Mouse (Mus musculus): ENCODE results near the gene Higd1a. TPM values are rescaled to one million over a fixed set of nuclear protein-coding genes. Genes with fewer than 3 reads are reported as not detected.

Higd1a gene
- polyA plus RNA-seq, 1 experiment, result 78.5 TPM

DNA sequence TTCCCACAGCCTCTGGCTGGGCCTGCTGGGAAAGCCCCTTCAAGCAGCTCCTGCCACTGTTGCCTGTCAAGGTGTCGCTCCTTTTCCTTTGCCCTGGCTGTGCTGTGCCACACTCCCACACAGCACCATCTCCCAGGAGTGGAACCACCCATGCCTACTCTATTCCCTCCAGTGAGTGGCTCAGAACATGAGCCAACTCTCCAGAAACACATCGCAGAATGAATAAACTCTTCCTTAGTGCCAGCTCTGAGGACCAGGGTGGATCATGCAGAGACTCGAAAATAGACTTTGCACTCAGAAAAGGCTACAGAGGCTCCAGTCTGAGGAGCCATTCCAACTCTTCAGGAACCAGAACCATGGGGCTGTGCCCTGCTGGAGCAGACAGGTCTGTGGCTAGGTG lies 31.8 kb downstream of the Higd1a start:
- no peaks in the 10 kb centered on the region for H3K27me3 ChIP-seq (ENCODE audit: control insufficient read depth, insufficient read depth, low read length, poor library complexity, severe bottlenecking)
- H3K4me1 ChIP-seq (ENCODE audit: control insufficient read depth, insufficient read depth, low read length), result no peaks in the 10 kb centered on the region
- H3K4me3 ChIP-seq (ENCODE audit: low read depth, low read length), result no peak overlapping the region
- TF ChIP-seq CTCF (IDR thresholded peaks at IDR 0.05; ENCODE audit: low read depth, low read length) (no peak), EP300 (IDR thresholded peaks at IDR 0.05; ENCODE audit: insufficient read depth, low read depth, low read length) (no peak), POLR2A (IDR thresholded peaks at IDR 0.05; ENCODE audit: insufficient read depth, low read length) (no peak)
- no peak overlapping the region for H3K27ac ChIP-seq (ENCODE audit: insufficient read depth, low read length)
- H3K9me3 ChIP-seq (replicated peaks; ENCODE audit: control insufficient read depth, insufficient read depth, low read length, poor library complexity, severe bottlenecking), result no peaks in the 10 kb centered on the region
- no peaks in the 10 kb centered on the region for H3K36me3 ChIP-seq (ENCODE audit: control insufficient read depth, insufficient read depth, low read length, poor library complexity, severe bottlenecking)
- H3K9ac ChIP-seq (ENCODE audit: low read depth, poor library complexity, severe bottlenecking), result no peak overlapping the region

- Histone ChIP-seq H3K4me1 (ENCODE audit: control insufficient read depth, insufficient read depth, low read length) (no peaks in the 10 kb centered on the region), H3K27me3 (ENCODE audit: control insufficient read depth, insufficient read depth, low read length, poor library complexity, severe bottlenecking) (no peaks in the 10 kb centered on the region), H3K4me3 (ENCODE audit: low read depth, low read length) (no peak overlapping the region), H3K27ac (ENCODE audit: insufficient read depth, low read length) (no peak overlapping the region), H3K9ac (ENCODE audit: low read depth, poor library complexity, severe bottlenecking) (no peak overlapping the region), H3K9me3 (replicated peaks; ENCODE audit: control insufficient read depth, insufficient read depth, low read length, poor library complexity, severe bottlenecking) (no peaks in the 10 kb centered on the region), H3K36me3 (ENCODE audit: control insufficient read depth, insufficient read depth, low read length, poor library complexity, severe bottlenecking) (no peaks in the 10 kb centered on the region)
- TF ChIP-seq CTCF (IDR thresholded peaks at IDR 0.05; ENCODE audit: low read depth, low read length) (no peak), POLR2A (IDR thresholded peaks at IDR 0.05; ENCODE audit: insufficient read depth, low read length) (no peak), EP300 (IDR thresholded peaks at IDR 0.05; ENCODE audit: insufficient read depth, low read depth, low read length) (no peak)
Observed at GRCm38 (mm10) chr9:121823991-121824390, 34.2 kb downstream of the Higd1a start.

- Histone ChIP-seq H3K36me3 (ENCODE audit: control insufficient read depth, insufficient read depth, low read length, poor library complexity, severe bottlenecking) (no peaks in the 10 kb centered on the region), H3K27ac (ENCODE audit: insufficient read depth, low read length) (no peak overlapping the region), H3K9ac (ENCODE audit: low read depth, poor library complexity, severe bottlenecking) (no peak overlapping the region), H3K4me3 (ENCODE audit: low read depth, low read length) (no peak overlapping the region), H3K27me3 (ENCODE audit: control insufficient read depth, insufficient read depth, low read length, poor library complexity, severe bottlenecking) (no peaks in the 10 kb centered on the region), H3K9me3 (replicated peaks; ENCODE audit: control insufficient read depth, insufficient read depth, low read length, poor library complexity, severe bottlenecking) (no peaks in the 10 kb centered on the region), H3K4me1 (ENCODE audit: control insufficient read depth, insufficient read depth, low read length) (no peaks in the 10 kb centered on the region)
- no peak for TF ChIP-seq POLR2A (IDR thresholded peaks at IDR 0.05; ENCODE audit: insufficient read depth, low read length)
- no peak for TF ChIP-seq CTCF (IDR thresholded peaks at IDR 0.05; ENCODE audit: low read depth, low read length)
- TF ChIP-seq EP300 (IDR thresholded peaks at IDR 0.05; ENCODE audit: insufficient read depth, low read depth, low read length), result no peak
Observed at GRCm38 (mm10) chr9:121823051-121823450, 35.1 kb downstream of the Higd1a start.

DNA sequence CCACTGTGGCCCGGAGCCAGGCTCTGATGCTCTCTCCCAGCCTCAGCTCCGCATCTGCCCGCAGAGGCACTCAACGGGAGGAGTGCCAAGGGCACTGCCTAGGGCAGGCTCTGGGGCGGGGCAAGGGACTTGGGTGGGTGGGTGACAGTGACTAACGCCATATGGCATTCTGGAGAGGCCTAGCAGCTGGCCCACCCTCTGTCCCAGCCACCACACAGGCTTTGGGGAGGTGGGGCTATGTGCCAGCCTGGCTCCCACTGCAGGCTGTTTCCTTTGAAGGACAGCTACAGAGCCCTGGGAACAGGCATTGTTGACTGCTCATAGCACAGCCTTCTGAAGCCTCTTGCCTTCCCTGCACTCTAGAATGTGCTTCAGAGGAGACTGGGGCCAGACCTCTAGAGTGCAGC lies 35.6 kb downstream of the Higd1a start:
- Histone ChIP-seq H3K4me1 (ENCODE audit: control insufficient read depth, insufficient read depth, low read length) (no peaks in the 10 kb centered on the region), H3K27ac (ENCODE audit: insufficient read depth, low read length) (no peak overlapping the region), H3K4me3 (ENCODE audit: low read depth, low read length) (no peak overlapping the region), H3K9me3 (replicated peaks; ENCODE audit: control insufficient read depth, insufficient read depth, low read length, poor library complexity, severe bottlenecking) (no peaks in the 10 kb centered on the region), H3K27me3 (ENCODE audit: control insufficient read depth, insufficient read depth, low read length, poor library complexity, severe bottlenecking) (no peaks in the 10 kb centered on the region), H3K36me3 (ENCODE audit: control insufficient read depth, insufficient read depth, low read length, poor library complexity, severe bottlenecking) (no peaks in the 10 kb centered on the region), H3K9ac (ENCODE audit: low read depth, poor library complexity, severe bottlenecking) (no peak overlapping the region)
- no peak for TF ChIP-seq CTCF (IDR thresholded peaks at IDR 0.05; ENCODE audit: low read depth, low read length)
- TF ChIP-seq EP300 (IDR thresholded peaks at IDR 0.05; ENCODE audit: insufficient read depth, low read depth, low read length), result no peak
- no peak for TF ChIP-seq POLR2A (IDR thresholded peaks at IDR 0.05; ENCODE audit: insufficient read depth, low read length)

DNA sequence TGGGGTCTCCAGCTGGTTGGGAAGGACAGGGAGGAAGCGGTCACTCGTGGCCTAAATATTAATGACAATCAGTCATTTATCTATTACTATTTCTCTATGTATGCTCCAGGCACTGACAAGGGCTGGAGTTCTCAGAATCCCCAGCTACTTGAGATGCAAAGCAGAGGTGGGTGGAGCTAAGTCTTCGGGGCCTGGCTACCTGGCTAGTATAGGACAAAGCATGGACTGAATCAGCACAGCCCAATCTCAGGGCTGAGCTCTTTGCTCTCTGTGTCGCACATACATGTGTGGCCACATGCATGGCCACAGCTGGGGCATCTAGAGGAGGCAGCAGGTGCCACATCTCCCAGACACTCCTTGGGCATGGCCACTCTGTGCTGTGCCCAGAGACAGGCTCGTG lies 37.4 kb downstream of the Higd1a start:
- no peaks in the 10 kb centered on the region for H3K36me3 ChIP-seq (ENCODE audit: control insufficient read depth, insufficient read depth, low read length, poor library complexity, severe bottlenecking)
- no peak overlapping the region for H3K9ac ChIP-seq (ENCODE audit: low read depth, poor library complexity, severe bottlenecking)
- no peak overlapping the region for H3K27ac ChIP-seq (ENCODE audit: insufficient read depth, low read length)
- H3K4me1 ChIP-seq (ENCODE audit: control insufficient read depth, insufficient read depth, low read length), result no peaks in the 10 kb centered on the region
- no peaks in the 10 kb centered on the region for H3K27me3 ChIP-seq (ENCODE audit: control insufficient read depth, insufficient read depth, low read length, poor library complexity, severe bottlenecking)
- no peaks in the 10 kb centered on the region for H3K9me3 ChIP-seq (replicated peaks; ENCODE audit: control insufficient read depth, insufficient read depth, low read length, poor library complexity, severe bottlenecking)
- no peak overlapping the region for H3K4me3 ChIP-seq (ENCODE audit: low read depth, low read length)
- TF ChIP-seq EP300 (IDR thresholded peaks at IDR 0.05; ENCODE audit: insufficient read depth, low read depth, low read length) (no peak), POLR2A (IDR thresholded peaks at IDR 0.05; ENCODE audit: insufficient read depth, low read length) (no peak), CTCF (IDR thresholded peaks at IDR 0.05; ENCODE audit: low read depth, low read length) (no peak)

DNA sequence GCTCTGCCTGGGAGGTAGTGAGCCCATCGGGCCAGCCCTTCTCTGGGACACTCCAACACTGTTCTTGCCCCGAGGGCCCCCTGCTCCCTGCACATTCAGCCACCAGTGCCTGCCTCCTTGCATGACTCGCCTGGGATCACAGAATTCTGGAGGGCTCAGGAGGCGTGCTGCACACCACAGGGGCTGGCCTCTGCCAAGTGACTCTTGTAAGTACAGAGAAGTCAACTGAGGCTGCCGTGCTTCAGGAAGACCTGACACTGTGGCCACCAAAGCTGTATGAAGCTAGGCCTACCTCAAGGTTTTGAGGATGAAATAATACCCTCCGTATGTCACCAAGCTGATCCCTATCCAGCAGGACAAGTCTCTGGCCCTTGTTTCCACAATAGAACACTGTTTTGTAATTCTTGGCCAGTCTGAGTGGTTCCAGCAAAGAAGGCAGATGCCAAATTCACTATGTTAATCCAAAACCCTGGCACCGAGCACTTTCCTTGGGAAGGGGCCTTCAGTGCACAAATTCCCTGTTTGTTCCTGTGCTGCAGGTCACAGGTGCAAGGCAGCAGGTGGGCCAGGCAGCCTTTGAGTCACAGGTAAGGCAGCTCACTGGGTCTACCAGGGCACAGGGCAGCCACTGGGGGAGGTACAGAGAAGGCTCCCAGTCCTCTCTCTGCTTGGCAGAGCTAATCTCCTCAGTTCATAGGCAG lies 38.2 kb downstream of the Higd1a start:
- Histone ChIP-seq H3K9me3 (replicated peaks; ENCODE audit: control insufficient read depth, insufficient read depth, low read length, poor library complexity, severe bottlenecking) (no peaks in the 10 kb centered on the region), H3K27me3 (ENCODE audit: control insufficient read depth, insufficient read depth, low read length, poor library complexity, severe bottlenecking) (no peaks in the 10 kb centered on the region), H3K9ac (ENCODE audit: low read depth, poor library complexity, severe bottlenecking) (no peak overlapping the region), H3K27ac (ENCODE audit: insufficient read depth, low read length) (no peak overlapping the region), H3K4me1 (ENCODE audit: control insufficient read depth, insufficient read depth, low read length) (no peaks in the 10 kb centered on the region), H3K36me3 (ENCODE audit: control insufficient read depth, insufficient read depth, low read length, poor library complexity, severe bottlenecking) (no peaks in the 10 kb centered on the region), H3K4me3 (ENCODE audit: low read depth, low read length) (no peak overlapping the region)
- TF ChIP-seq EP300 (IDR thresholded peaks at IDR 0.05; ENCODE audit: insufficient read depth, low read depth, low read length) (no peak), CTCF (IDR thresholded peaks at IDR 0.05; ENCODE audit: low read depth, low read length) (no peak), POLR2A (IDR thresholded peaks at IDR 0.05; ENCODE audit: insufficient read depth, low read length) (no peak)

Measured in ES-Bruce4 (cell line).